Mouse (Mus musculus) erythroblast, embryonic 14.5 days (primary cell): ENCODE measurements around the gene Srgap1. TPM values are rescaled to one million over a fixed set of nuclear protein-coding genes. Genes with fewer than 3 reads are reported as not detected.

Source experiments
- H3K27me3 ChIP-seq: 2 replicates; pipeline ENCODE4 v1.6.1; 2012; ENCODE audit warnings: inconsistent platforms; ENCODE audit not compliant: control insufficient read depth
- H3K36me3 ChIP-seq: 2 replicates; pipeline ENCODE4 v1.6.1; 2012; ENCODE audit warnings: mild to moderate bottlenecking, inconsistent platforms; ENCODE audit not compliant: control insufficient read depth
- H3K4me1 ChIP-seq: 2 replicates; pipeline ENCODE4 v1.6.1; 2012; ENCODE audit warnings: inconsistent platforms; ENCODE audit not compliant: control insufficient read depth
- H3K4me3 ChIP-seq: replicated peaks from 2 replicates; pipeline ENCODE3; 2012; ENCODE audit warnings: moderate library complexity, mild to moderate bottlenecking, inconsistent platforms
- H3K9me3 ChIP-seq: 2 replicates; pipeline ENCODE4 v1.6.1; 2012; ENCODE audit warnings: low read length, inconsistent platforms, mixed read lengths; ENCODE audit not compliant: control insufficient read depth
- GATA1 ChIP-seq: IDR thresholded peaks from 2 replicates; pipeline ENCODE4 v1.6.1; 2012; ENCODE audit warnings: low read length, inconsistent platforms, mixed read lengths
- TAL1 ChIP-seq: IDR thresholded peaks from 3 replicates; pipeline ENCODE4 v1.6.1; 2012; ENCODE audit warnings: low read length, inconsistent platforms, mixed read lengths
- polyA plus RNA-seq: library from polyadenylated mRNA; stranded (reverse); fragments of >175 nt; gene quantifications from 2 replicates; pipeline ENCODE4 v1.2.3, GENCODE M21; 2012

Gene Srgap1
- polyA plus RNA-seq, 1 experiment: 0.20 TPM

DNA sequence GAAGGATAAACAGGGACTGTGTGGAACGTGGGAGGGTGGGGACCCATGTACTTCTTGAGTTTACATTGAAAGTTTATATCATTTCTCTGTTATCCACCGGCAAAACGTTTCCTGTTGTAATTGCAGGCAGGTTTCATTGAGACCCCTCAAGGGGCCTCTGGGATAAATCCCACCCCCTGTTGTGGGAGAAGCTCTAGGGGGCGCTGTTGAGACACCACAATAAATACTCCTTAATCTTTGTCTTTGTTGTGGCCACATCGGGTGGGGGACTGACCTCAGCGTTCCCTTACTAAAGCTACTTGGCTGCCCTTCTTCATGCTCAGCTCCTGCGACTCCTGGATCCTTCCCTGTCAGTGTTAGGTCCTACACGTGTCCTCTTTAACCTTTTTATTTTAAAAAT lies 288.0 kb downstream of the Srgap1 start:
- TF ChIP-seq TAL1 (no peak), GATA1 (no peak)
- Histone ChIP-seq H3K9me3 (no peaks in the 10 kb centered on the region), H3K4me3 (no peak overlapping the region), H3K27me3 (no peaks in the 10 kb centered on the region), H3K36me3 (no peaks in the 10 kb centered on the region), H3K4me1 (no peaks in the 10 kb centered on the region)

DNA sequence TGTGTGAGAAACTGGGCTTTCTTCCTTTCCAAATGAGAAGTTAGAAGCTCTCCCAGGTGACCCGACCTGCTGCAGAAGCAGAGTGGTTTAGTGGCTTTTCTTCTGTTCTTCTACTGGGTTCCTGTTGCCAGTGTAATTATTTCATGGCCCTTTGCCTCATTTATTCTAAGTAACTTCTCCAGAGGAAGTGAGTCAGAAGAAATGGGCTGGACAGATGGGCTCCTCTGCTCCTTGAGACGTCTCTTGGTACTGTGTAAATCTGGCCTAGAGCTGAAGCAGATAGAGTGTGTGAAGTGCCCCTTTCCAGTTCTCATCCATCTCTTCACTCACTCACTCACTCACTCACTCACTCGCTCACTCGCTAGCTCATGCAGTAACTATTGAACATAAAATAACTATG lies 290.4 kb downstream of the Srgap1 start:
- H3K4me3 ChIP-seq: no peak overlapping the region
- H3K36me3 ChIP-seq: peaks cover 4% of the 10 kb centered on the region
- no peaks in the 10 kb centered on the region for H3K4me1 ChIP-seq
- TF ChIP-seq TAL1 (no peak), GATA1 (no peak)
- no peaks in the 10 kb centered on the region for H3K9me3 ChIP-seq
- no peaks in the 10 kb centered on the region for H3K27me3 ChIP-seq

GRCm38 (mm10) chr10:121755822-121756221 lies 291.3 kb downstream of the Srgap1 start:
- no peak for TF ChIP-seq GATA1
- no peak for TF ChIP-seq TAL1
- Histone ChIP-seq H3K4me1 (no peaks in the 10 kb centered on the region), H3K9me3 (no peaks in the 10 kb centered on the region), H3K4me3 (no peak overlapping the region), H3K36me3 (peaks cover 6% of the 10 kb centered on the region), H3K27me3 (no peaks in the 10 kb centered on the region)

- Histone ChIP-seq H3K4me3 (no peak overlapping the region), H3K9me3 (no peaks in the 10 kb centered on the region), H3K27me3 (no peaks in the 10 kb centered on the region), H3K36me3 (peaks cover 14% of the 10 kb centered on the region), H3K4me1 (no peaks in the 10 kb centered on the region)
- no peak for TF ChIP-seq GATA1
- TF ChIP-seq TAL1: no peak
Measured at GRCm38 (mm10) chr10:121754237-121754636, 292.9 kb downstream of the Srgap1 start.

GRCm38 (mm10) chr10:121750175-121750574 lies 296.9 kb downstream of the Srgap1 start:
- TF ChIP-seq GATA1: no peak
- TF ChIP-seq TAL1: no peak
- no peak overlapping the region for H3K4me3 ChIP-seq
- no peaks in the 10 kb centered on the region for H3K9me3 ChIP-seq
- no peaks in the 10 kb centered on the region for H3K27me3 ChIP-seq
- no peaks in the 10 kb centered on the region for H3K4me1 ChIP-seq
- peaks cover 50% of the 10 kb centered on the region for H3K36me3 ChIP-seq

GRCm38 (mm10) chr10:121742336-121742735 lies 304.8 kb downstream of the Srgap1 start:
- TF ChIP-seq TAL1 (no peak), GATA1 (no peak)
- H3K27me3 ChIP-seq: no peaks in the 10 kb centered on the region
- no peak overlapping the region for H3K4me3 ChIP-seq
- H3K9me3 ChIP-seq: 0 out of 2 replicates have a peak, but pooled peaks cover 2% of the 10 kb centered on the region
- peaks cover 25% of the 10 kb centered on the region for H3K36me3 ChIP-seq
- peaks cover 23% of the 10 kb centered on the region for H3K4me1 ChIP-seq

GRCm38 (mm10) chr10:121739548-121740505 lies 307.3 kb downstream of the Srgap1 start, which contains the start of gene BC048403:
Gene BC048403 (plus strand): TSS chr10:121739937.
- no peaks in the 10 kb centered on the region for H3K27me3 ChIP-seq
- 0 out of 2 replicates have a peak, but pooled peaks cover under 1% of the 10 kb centered on the region for H3K9me3 ChIP-seq
- H3K36me3 ChIP-seq: peaks cover 1% of the 10 kb centered on the region
- H3K4me3 ChIP-seq: peak within 1 kb of the TSS; percentile 94
- peaks cover 23% of the 10 kb centered on the region for H3K4me1 ChIP-seq
- TF ChIP-seq TAL1 (no peak), GATA1 (peak; percentile 67)

DNA sequence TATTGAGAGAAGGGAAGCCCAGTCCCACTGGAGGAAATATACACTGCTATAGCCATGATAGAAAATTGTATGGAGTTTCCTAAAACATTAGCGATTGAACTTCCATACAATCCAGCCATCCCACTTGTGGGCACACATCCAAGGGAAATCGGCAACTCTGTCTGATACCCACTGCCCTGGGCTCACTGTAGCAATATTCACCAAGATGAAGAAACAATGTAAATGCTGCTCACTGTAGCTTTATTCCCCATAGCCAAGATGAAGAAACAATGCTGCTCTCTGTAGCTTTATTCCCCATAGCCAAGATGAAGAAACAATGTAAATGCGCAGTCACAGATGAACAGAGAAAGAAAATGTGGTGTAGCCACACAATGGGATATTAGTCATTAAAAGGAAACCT lies 309.9 kb downstream of the Srgap1 start:
- Histone ChIP-seq H3K27me3 (no peaks in the 10 kb centered on the region), H3K36me3 (no peaks in the 10 kb centered on the region), H3K4me1 (peaks cover 23% of the 10 kb centered on the region), H3K4me3 (no peak overlapping the region), H3K9me3 (no peaks in the 10 kb centered on the region; the same call in 1 of the 2 replicates)
- TF ChIP-seq TAL1 (no peak), GATA1 (no peak)

- no peaks in the 10 kb centered on the region for H3K27me3 ChIP-seq
- H3K9me3 ChIP-seq: no peaks in the 10 kb centered on the region; the same call in none of the 2 replicates
- TF ChIP-seq GATA1 (no peak), TAL1 (no peak)
- no peak overlapping the region for H3K4me3 ChIP-seq
- no peaks in the 10 kb centered on the region for H3K4me1 ChIP-seq
- no peaks in the 10 kb centered on the region for H3K36me3 ChIP-seq
Measured at GRCm38 (mm10) chr10:121732542-121732941, 314.6 kb downstream of the Srgap1 start.
